Mouse (Mus musculus): ENCODE data around the gene Nup93.
A peak's percentile ranks its signal among the peaks of the same experiment; 100 is the strongest.

The Nup93 gene

DNA sequence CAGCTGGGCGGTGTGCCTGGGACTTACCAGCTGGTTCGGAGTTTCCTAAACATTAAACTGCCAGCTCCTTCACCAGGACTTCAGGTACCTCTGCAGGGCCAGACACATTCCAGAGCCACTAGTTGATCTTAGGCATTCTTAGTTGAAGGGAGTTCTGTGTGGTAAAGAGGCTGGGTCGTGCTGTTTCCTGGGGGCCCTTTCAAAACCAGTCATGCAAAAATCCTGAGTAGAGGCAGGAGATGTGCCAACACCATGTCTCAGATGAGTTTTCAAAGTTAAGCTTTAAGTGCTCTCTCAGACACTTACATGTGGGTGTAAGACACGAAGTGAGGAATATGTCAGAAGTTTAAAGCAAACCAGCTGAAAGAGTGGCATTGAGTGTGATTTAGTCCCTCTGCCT, 86.4 kb downstream of the Nup93 start:
- peak; percentile 1 for DNase-seq (ENCODE audit: low read depth, low spot score)
- H3K36me3 ChIP-seq (ENCODE audit: control insufficient read depth, insufficient read depth, low read length, poor library complexity, severe bottlenecking) = no peaks in the 10 kb centered on the region; the same call in 1 of the 2 replicates
- H3K27me3 ChIP-seq (ENCODE audit: control insufficient read depth, insufficient read depth, low read length, poor library complexity, severe bottlenecking) = no peaks in the 10 kb centered on the region

DNA sequence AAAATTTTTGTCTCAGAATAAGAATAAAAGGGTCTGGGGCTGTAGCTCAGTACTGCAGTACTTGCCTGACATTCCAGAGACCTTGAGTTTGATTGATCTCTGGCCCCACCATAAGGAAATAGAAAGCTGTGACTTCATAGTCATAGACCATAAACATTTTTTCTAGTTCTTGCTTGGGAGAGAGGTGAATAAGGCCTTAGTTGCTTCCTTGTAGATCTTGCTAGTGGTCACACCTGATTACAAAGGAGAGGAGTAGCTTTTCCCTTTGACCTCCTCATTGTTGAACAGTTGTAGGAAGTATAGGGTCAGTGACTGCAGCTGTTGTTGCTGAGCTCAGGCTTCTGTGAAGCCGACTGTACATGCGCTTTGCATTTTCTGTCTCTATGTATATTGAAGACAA, 90.0 kb downstream of the Nup93 start:
- no peak for DNase-seq (ENCODE audit: low read depth, low spot score)
- no peaks in the 10 kb centered on the region for H3K27me3 ChIP-seq (ENCODE audit: control insufficient read depth, insufficient read depth, low read length, poor library complexity, severe bottlenecking)
- H3K36me3 ChIP-seq (ENCODE audit: control insufficient read depth, insufficient read depth, low read length, poor library complexity, severe bottlenecking) = peaks cover 2% of the 10 kb centered on the region; the same call in 1 of the 2 replicates

DNA sequence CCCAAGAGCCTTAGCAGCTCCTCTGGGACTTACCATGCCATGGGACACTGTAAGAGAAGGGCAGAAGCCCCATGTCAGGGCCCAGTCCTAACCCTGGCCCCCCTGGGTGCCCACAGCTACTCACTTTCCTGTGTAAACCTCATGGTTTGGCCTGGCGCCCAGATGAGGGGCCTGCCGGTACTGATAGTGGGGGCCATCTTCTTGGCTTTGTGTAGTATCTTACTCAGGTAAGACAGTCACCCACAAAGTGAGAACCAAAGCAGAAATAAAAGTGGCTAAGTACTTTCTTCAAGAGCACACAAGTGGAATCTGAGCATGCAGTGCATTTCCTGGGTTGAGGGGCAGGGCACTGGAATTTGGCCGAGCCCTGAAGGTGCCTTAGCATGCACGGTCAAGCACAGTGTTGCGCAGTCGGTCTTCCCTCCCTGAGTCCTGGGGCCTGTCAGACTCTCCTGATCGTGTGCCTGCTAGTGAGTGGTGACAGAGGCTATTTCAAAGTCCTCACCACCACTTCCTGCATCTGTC, 92.7 kb downstream of the Nup93 start:
- Histone ChIP-seq H3K36me3 (ENCODE audit: control insufficient read depth, insufficient read depth, low read length, poor library complexity, severe bottlenecking) (peaks cover 2% of the 10 kb centered on the region), H3K27me3 (ENCODE audit: control insufficient read depth, insufficient read depth, low read length, poor library complexity, severe bottlenecking) (no peaks in the 10 kb centered on the region)
- DNase-seq (ENCODE audit: low read depth, low spot score) = no peak

DNA sequence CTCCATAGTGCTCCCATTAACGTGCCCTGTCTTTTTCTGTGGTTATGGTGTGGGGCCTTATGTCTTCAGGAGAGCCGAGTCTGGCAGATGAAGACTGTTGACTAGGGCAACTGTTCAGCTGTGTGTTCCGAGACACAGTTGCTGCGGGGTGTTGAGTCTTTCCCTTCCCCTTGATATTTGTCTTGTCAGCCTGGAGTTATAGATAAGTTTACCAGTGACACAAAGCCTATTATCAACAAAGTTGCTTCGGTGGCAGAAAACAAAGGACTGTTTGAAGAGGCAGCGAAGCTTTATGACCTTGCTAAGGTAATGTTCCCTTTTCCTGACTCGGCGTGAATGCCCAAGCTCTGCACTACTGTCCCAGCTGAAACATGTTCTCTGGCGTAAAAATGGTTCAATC, 93.3 kb downstream of the Nup93 start:
- DNase-seq (ENCODE audit: low read depth, low spot score) = no peak
- Histone ChIP-seq H3K36me3 (ENCODE audit: control insufficient read depth, insufficient read depth, low read length, poor library complexity, severe bottlenecking) (peaks cover 2% of the 10 kb centered on the region), H3K27me3 (ENCODE audit: control insufficient read depth, insufficient read depth, low read length, poor library complexity, severe bottlenecking) (no peaks in the 10 kb centered on the region)

DNA sequence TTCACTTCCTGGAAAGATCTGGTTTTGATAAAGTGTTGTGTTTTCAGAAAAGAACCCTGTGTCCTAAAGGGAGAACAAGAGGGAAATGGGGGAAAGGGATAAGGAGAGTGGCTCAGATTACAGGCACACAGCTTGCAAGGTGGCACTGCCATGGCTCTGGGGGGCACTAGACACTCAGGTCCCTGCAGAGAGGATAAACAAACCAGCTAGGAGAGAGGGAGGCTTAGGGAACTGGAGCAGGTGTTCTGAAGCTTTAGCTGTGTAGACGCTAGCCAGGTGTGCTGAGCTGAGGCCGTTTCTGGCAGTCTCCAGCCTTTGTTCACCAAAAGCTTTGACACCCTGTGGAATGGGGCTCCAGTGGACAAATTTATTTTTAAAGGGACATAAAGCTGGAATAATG, 99.7 kb downstream of the Nup93 start:
- Histone ChIP-seq H3K36me3 (ENCODE audit: control insufficient read depth, insufficient read depth, low read length, poor library complexity, severe bottlenecking) (peaks cover 2% of the 10 kb centered on the region), H3K27me3 (ENCODE audit: control insufficient read depth, insufficient read depth, low read length, poor library complexity, severe bottlenecking) (no peaks in the 10 kb centered on the region)
- DNase-seq (ENCODE audit: low read depth, low spot score) = no peak

DNA sequence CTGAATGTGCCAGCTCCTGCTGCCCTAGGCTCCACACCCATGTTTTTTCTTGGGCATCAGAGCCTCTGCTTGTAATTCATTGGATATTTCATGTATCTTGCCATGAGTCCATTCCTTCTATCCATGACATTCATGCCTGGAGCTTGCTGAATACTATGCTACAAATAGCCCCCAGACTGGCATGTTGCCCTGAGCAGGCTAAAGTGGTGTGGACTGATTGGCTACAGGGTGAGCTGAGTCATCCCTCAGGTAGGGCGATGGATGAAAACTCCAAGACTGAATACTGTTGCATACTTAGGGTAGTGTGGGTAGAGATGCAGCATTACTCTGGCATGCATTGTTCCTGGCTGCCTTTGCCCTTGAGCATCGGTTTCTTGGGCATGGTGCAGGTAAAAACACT, 102.9 kb downstream of the Nup93 start:
- DNase-seq (ENCODE audit: low read depth, low spot score) = no peak
- no peaks in the 10 kb centered on the region for H3K27me3 ChIP-seq (ENCODE audit: control insufficient read depth, insufficient read depth, low read length, poor library complexity, severe bottlenecking)
- peaks cover 2% of the 10 kb centered on the region for H3K36me3 ChIP-seq (ENCODE audit: control insufficient read depth, insufficient read depth, low read length, poor library complexity, severe bottlenecking)

DNA sequence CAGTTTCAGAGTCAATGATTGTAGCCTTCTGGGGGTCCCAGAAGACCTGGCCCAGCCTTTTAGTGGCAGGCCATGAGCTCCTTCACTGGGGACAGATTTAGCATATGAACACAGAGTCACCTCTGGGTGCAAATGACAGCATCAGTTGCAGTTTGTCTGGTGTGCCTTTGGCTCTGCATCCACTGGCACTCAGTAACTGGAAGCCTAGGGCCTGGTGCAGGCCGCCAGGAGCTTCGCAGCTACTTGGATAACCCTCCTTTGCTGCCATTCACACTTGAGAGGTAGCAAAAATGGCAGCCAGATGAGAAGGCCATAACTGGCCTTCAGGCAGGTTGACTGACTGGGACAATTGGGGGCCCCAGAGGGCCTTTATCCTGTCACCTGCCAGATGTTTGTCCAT, 103.3 kb downstream of the Nup93 start:
- Histone ChIP-seq H3K36me3 (ENCODE audit: control insufficient read depth, insufficient read depth, low read length, poor library complexity, severe bottlenecking) (peaks cover 2% of the 10 kb centered on the region), H3K27me3 (ENCODE audit: control insufficient read depth, insufficient read depth, low read length, poor library complexity, severe bottlenecking) (no peaks in the 10 kb centered on the region)
- no peak for DNase-seq (ENCODE audit: low read depth, low spot score)

DNA sequence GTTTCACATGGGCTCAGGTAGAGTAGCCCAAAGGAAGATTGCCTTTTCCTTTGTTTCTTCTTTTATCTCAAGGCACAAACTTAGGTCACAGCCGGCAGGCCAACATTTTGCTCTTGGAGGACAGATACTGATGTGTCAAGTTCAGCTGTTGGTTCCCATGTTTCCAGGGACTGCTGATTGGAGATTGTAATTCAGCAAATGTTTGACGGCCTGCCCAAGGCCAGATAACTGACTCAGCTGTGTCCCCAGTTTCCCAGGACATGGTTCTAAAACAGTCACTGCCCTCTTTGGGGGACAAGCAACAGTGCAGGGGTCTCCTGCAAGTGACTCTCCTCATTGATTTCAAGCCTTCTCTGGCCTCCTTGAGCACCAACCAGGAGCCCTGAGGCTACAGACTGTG, 105.7 kb downstream of the Nup93 start:
- Histone ChIP-seq H3K36me3 (ENCODE audit: control insufficient read depth, insufficient read depth, low read length, poor library complexity, severe bottlenecking) (peaks cover under 1% of the 10 kb centered on the region), H3K27me3 (ENCODE audit: control insufficient read depth, insufficient read depth, low read length, poor library complexity, severe bottlenecking) (no peaks in the 10 kb centered on the region)
- DNase-seq (ENCODE audit: low read depth, low spot score) = no peak

DNA sequence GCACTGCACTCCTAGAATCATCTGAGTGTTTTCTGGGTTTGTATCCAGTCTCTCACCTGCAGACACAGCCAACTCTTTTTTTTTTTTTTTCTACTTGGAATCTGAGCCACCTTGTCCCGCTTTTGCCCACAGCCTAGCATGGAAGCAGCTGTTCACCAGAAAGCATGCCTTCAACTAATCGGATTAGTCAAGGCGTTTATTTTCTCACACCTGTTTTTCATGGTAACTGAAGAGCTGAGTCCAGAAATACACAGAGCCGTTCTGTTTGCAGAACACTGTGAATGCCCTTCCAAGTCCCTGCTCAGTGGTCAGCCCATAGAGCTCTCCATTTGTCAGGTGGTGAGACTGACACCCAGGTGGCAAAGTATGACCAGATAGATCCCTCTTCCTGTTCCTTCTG, 107.7 kb downstream of the Nup93 start:
- Histone ChIP-seq H3K27me3 (ENCODE audit: control insufficient read depth, insufficient read depth, low read length, poor library complexity, severe bottlenecking) (no peaks in the 10 kb centered on the region), H3K36me3 (ENCODE audit: control insufficient read depth, insufficient read depth, low read length, poor library complexity, severe bottlenecking) (no peaks in the 10 kb centered on the region)
- no peak for DNase-seq (ENCODE audit: low read depth, low spot score)

DNA sequence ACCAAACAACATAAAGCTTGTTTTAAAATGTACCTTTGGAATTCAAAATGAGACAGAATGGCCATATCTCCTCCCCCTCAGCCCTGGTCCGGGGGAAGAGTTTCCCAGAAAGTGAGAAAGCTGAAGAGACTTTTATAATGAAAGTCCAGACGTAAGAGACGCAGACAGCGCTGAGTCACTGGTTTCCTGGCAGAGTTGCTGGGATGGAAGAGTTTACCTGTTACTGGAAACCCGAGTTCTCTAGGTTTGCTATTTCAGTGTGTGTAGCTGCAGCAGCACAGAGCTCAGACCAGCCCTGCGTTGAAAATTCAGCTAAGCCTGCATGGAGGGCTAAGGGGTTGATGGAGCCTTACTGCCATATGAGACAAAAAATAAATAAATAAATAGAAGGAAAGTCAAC, 108.7 kb downstream of the Nup93 start:
- Histone ChIP-seq H3K27me3 (ENCODE audit: control insufficient read depth, insufficient read depth, low read length, poor library complexity, severe bottlenecking) (no peaks in the 10 kb centered on the region), H3K36me3 (ENCODE audit: control insufficient read depth, insufficient read depth, low read length, poor library complexity, severe bottlenecking) (no peaks in the 10 kb centered on the region)
- no peak for DNase-seq (ENCODE audit: low read depth, low spot score)

DNA sequence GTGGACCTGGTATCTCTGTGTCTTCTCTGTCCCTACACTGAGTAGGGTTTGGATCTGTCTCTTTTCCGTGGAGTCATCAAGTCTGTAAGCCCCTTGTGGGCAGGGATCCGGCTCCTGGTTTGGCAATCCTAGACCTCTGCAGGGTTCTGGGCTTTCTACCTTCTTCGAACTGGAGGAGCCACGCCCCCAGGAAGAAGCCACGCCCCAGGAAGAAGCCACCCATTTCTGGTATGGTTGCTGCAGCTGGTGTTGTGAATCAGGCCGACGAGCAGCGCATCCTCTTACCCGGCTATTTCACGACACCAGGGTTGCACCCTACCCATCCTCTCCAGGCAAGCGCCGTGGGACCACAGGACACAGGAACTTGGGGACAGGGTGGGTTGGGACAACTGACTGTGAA, 109.7 kb downstream of the Nup93 start:
- H3K36me3 ChIP-seq (ENCODE audit: control insufficient read depth, insufficient read depth, low read length, poor library complexity, severe bottlenecking) = no peaks in the 10 kb centered on the region

DNA sequence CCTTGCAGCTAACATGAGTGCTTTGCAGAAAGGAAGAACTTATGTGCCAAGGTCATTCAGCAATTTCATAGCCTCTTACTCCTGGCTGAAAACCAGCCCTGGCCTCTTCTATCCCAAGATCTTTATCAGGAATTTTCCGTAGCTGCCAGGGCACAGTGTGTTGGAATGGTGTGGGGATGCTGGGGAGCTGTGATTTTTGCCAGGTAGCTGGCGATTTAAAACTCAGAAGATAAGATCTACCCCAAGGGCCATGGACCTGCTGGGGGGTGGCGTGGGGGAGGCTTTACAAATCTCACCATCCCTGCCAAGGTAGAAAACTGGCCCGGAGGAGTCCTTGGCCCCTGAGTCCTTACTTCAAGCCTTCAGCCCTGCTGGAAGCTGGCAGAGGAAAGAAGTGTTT, 111.7 kb downstream of the Nup93 start:
- no peak for DNase-seq (ENCODE audit: low read depth, low spot score)
- no peaks in the 10 kb centered on the region for H3K36me3 ChIP-seq (ENCODE audit: control insufficient read depth, insufficient read depth, low read length, poor library complexity, severe bottlenecking)
- H3K27me3 ChIP-seq (ENCODE audit: control insufficient read depth, insufficient read depth, low read length, poor library complexity, severe bottlenecking) = no peaks in the 10 kb centered on the region

More for the DNA sequence above, 109.7 kb downstream of the Nup93 start:
- peak; percentile 38 for DNase-seq (ENCODE audit: low read depth, low spot score)
- H3K27me3 ChIP-seq (ENCODE audit: control insufficient read depth, insufficient read depth, low read length, poor library complexity, severe bottlenecking) = no peaks in the 10 kb centered on the region

DNA sequence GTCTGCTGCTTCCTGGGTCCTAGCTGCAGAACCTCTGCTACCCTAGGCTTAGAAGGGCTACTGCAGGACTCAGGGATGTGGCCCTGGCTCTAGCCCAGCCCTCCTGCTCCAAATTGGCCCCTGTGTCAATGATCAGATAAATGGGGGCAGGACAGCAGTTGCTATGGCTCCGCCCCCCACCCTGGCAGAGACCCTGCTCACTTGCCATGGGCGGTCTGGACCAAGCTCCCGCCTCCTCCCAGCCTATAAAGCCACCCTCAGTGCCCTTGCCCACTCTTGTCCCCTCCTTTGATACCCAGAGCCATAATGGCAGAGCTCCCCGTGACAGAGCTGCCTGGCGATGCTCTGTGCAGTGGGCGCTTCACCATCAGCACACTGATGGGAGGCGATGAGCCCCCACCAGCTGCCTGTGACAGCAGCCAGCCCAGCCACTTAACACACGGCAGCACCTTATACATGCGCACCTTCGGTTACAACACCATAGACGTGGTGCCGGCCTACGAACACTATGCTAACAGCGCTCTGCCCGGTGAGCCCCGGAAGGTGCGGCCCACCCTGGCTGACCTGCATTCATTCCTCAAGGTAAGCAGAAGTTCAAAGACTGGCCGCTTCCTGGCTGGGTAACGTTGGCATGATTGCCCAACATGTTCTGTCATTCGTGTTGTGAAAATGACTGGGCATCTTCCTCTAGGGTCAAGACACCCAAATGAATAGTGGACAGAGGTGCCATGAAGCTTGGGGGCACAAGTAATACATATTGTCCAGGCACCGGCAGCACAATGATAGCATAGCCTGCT, 114.8 kb downstream of the Nup93 start, which contains the start of gene Slc12a3:
Slc12a3 (plus strand) TSS at position 270 of the 797 bp plus-strand sequence.
- DNase-seq (ENCODE audit: low read depth, low spot score) = no peak
- no peaks in the 10 kb centered on the region for H3K36me3 ChIP-seq (ENCODE audit: control insufficient read depth, insufficient read depth, low read length, poor library complexity, severe bottlenecking)
- no peaks in the 10 kb centered on the region for H3K27me3 ChIP-seq (ENCODE audit: control insufficient read depth, insufficient read depth, low read length, poor library complexity, severe bottlenecking)

DNA sequence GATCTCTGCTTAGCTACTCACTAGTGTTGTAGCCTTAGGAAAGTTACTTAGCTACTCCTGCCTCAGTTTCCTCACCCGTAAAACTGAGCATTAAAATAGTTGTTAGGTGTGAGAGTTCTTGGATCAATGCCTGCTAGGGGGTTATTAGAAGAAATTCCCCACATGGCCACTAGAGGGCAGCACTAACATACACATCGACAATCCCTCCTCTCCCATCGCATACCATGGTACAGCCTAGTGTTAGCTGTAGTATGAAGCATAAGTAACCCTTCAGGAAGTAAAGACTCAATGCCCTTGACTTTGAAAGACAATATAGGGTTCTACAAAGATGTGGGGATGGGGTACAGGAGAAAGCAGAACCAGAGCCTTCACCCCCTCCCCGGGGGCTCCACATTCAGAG, 116.4 kb downstream of the Nup93 start:
- peak; percentile 89 for DNase-seq (ENCODE audit: low read depth, low spot score)
- Histone ChIP-seq H3K36me3 (ENCODE audit: control insufficient read depth, insufficient read depth, low read length, poor library complexity, severe bottlenecking) (no peaks in the 10 kb centered on the region), H3K27me3 (ENCODE audit: control insufficient read depth, insufficient read depth, low read length, poor library complexity, severe bottlenecking) (no peaks in the 10 kb centered on the region)

DNA sequence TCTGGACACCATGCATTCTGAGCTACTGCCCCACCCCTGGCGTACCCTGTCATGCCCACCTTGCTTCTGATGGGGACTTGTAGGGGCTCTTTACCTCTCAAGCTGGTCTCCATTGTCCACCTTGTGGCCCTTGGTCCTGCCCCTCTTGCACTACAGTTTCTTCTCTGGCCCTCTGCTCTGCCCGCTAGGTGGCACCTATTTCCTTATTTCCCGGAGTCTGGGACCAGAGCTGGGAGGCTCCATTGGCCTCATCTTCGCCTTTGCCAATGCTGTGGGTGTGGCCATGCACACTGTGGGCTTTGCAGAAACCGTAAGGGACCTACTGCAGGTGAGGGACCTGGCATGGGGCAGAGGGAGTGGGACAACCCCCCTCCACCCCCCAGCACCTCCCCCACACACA, 119.0 kb downstream of the Nup93 start:
- peak; percentile 39 for DNase-seq (ENCODE audit: low read depth, low spot score)
- Histone ChIP-seq H3K27me3 (ENCODE audit: control insufficient read depth, insufficient read depth, low read length, poor library complexity, severe bottlenecking) (no peaks in the 10 kb centered on the region), H3K36me3 (ENCODE audit: control insufficient read depth, insufficient read depth, low read length, poor library complexity, severe bottlenecking) (no peaks in the 10 kb centered on the region)

DNA sequence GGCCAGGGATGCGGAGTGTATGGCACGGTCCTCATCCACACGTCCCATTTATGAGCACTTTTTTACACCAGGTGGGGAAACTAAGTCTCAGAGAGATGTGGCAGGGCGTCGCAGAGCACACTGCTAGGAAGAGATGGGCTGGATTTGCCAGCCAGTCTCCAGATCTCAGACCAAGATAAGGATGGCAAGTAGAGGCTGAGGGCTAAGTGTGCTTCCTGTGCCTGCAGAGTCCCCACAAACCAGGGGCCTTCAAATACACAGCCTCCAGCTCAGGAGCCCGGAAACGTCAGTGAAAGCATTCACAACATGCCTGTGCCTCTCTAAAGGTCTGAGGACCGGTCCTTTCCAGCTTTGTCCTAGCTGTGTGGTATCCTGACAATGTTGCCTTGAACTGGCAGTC, 123.2 kb downstream of the Nup93 start:
- no peak for DNase-seq (ENCODE audit: low read depth, low spot score)
- no peaks in the 10 kb centered on the region for H3K27me3 ChIP-seq (ENCODE audit: control insufficient read depth, insufficient read depth, low read length, poor library complexity, severe bottlenecking)
- H3K36me3 ChIP-seq (ENCODE audit: control insufficient read depth, insufficient read depth, low read length, poor library complexity, severe bottlenecking) = no peaks in the 10 kb centered on the region
